Mouse (Mus musculus): ENCODE measurements around the gene Trpm8. TPM values are rescaled to one million over a fixed set of nuclear protein-coding genes. Genes with fewer than 3 reads are reported as not detected.

The Trpm8 gene
- total and polyA plus RNA-seq, 3 experiments: not detected

DNA sequence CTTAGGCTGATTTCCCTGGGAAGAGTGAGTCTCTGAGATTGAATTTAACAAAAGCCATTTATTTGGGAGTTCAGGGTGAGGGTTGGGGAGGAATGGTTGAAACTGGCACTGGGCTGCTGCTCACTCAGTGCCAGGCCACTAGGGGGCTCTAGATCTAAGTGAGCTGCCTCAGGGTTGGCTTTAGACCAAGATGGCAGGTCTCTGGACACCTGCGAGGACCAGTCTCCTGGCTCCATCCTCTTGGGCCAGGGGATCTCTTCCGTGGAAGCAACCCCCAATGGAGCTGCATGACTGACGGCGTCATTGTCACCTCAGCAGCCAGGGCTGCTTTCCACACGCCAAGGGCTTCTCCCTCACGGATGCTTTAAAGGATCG lies 7.5 kb downstream of the Trpm8 start:
- DNase-seq: peak; percentile 60

DNA sequence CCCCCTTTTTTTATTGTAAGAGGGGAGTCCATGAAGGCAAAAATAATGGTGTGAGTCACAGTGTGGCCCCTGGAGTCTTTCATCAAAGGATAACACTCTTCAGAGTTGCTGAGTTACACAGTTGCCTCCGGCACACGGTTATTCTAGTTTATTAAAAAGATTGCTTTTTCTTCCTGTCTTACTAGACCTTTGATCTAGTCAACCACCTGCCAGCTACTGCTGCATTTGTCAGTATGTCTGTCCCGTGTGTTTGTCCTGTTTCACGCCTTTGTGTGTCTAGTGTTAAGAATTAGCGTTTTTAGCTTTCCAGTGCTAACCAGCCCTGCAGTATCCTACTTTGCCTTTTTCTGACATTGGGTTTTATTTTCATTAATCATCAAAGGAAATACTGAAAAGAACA lies 8.2 kb downstream of the Trpm8 start:
- no peak for DNase-seq

DNA sequence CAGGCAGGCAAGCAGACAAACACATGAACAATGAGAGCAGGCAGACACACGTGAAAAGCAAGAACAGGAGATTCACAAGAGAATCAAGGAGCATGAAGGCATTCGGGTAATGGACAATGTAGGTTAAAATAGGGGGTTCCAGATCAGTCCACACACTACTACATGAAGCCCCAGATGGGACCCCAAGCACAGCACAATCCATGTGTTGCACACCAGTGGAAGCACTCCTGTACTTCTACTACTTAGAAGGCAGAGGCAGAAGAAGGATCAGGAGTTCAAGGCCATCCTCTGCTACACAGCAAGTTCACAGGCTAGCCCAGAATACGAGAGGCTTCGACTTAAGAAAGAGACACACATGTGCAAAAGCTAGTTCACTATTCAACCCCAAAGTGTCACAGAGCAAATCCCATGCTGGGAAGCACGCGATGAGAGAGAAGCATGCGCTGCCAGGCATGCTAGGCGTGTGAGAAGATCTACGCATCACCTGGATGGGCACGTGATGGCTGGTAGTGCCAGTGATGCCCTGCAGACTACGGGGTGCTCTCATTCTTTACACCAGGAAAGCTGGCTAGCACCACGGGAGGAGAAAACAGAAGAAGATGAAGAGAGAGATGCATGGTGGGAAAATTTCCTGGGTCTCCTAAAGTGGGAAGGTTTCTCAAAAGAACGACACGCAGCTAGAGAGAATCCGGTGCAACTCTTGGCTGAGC lies 8.8 kb downstream of the Trpm8 start:
- no peak for DNase-seq

DNA sequence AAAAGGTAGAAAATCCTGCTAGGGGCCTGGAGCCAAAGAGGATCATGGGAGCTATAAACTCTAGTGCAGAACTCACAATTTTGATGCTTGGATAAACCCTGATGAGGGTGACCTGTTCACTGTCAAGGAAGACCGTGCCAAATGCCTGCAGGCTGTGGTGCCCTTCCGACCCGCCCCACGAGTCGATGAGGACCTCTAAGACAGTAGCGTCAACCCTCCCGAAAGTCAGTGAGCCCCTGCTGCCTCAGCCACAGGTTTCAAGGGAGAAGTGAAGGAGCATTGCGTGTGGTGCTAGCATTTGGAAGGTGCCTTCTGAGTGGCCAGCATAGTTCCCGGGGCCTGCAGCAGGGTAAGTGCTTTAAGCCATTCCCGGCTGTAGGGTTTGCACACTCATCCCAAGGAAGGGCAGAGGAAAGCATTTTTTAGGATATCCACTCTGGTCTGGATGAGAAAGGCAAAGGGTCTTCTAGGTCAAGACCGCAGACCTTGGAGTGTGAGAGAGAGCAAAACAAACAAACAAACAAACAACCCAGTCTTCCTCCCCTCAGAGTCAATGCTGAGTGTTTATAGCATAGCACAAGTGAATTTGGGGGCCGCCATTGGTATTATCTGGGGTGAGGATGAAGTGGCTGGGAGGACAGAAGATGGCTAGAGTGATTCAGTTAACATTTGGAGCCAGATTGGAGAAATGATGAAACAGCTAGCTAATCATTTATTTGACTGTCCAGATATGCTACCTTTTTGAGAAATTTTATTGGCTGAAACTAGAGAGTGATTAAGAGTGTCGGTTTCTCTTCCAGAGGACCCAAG lies 9.6 kb downstream of the Trpm8 start:
- DNase-seq: no peak

DNA sequence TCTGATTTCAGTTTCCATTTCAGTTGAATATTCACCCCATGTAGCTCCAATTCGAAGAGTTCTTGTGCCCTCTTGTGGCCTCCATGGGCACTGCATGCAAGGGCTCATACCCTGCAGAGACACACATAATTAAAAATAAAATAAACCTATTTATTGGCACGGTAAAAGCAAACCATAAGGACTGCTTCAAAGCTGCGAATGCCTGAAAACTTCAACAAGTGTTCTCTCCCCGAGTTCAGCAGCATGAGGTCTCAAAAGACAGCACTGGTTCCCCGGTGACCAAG lies 10.2 kb downstream of the Trpm8 start:
- peak; percentile 72 for DNase-seq

DNA sequence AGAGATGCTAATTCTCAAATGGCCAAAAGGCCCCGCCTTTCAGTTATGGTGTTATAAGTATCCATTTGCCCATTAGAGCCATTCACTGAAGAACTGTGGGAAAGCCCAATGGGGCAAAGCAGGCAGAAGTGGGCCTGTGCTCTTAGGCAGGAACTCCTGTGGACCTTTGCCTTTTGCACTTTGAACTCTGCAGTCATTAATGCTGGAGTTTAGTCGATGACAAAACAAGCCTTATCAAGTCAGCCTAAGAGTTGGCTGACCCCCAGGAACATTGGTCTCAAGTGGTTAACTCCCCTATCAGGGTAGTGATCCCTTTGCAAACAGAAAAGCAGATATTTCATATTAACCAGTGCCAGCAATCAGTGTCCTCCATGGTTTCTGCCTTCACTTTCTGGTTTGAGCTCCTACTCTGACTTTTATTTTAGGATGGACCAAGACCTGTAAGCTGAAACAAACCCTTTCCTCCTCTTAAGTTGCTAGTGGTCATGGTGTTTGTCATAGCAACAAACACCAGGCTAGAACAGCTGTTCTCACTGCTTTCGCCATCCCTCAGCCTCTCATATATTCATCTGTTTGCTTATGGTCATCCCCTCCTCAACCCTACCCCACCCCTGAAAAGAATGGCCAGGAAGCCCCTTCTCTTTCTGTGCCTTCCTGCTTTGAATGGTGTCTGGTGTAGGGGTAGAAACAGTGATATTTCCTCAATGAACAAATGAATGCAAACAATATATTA lies 10.8 kb downstream of the Trpm8 start:
- peak; percentile 61 for DNase-seq

DNA sequence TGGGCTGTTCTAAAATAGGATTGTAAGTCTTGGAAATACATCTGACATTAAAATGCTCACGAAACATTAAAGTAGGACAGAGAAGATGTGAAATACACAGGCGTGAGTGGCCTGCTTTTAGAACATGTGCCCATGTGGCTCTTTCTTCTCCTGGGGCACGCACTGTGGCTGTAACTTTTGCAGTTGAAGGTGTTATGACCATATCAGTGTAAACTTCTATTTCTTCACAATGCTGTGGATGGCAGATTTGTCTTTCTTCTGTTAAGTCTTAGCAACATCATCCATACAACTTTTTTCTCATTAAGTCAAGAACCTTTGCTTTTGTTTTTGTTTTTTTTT lies 11.3 kb downstream of the Trpm8 start:
- DNase-seq: no peak

DNA sequence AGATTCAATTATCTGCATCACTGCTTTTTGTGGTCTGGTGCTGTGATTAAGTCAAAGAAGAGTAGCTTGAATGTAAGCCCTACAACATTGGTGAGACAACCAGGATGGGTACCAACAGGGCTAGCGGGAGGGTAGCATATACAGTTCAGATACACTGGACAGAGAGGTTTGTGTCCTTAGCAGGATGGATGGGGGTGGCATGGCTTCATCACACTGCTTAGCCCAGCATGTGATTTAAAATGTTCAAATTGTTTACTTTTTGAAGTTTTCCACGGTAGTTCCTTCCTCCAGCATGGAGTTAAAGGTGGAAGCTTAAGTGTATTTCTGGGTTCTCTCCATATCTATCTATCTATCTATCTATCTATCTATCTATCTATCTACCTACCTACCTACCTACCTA lies 11.7 kb downstream of the Trpm8 start:
- DNase-seq: no peak

DNA sequence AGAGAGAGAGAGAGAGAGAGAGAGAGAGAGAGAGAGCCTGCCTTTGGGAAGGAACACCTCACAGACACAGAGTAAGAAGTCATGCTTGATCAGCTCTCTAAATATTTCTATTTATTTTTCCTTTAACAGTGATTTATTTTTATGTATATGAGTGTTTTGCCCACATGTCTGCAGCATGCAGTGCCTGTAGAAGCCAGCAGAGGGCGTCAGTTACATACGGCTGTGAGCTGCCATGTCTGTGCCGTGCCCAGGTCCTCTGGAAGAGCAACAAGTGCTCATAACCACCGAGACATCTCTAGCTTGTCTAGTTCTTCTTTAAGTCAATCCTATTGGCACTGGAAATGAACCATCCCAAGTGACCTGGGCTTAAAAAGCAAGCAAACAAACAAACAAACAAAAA lies 12.5 kb downstream of the Trpm8 start:
- peak; percentile 68 for DNase-seq

DNA sequence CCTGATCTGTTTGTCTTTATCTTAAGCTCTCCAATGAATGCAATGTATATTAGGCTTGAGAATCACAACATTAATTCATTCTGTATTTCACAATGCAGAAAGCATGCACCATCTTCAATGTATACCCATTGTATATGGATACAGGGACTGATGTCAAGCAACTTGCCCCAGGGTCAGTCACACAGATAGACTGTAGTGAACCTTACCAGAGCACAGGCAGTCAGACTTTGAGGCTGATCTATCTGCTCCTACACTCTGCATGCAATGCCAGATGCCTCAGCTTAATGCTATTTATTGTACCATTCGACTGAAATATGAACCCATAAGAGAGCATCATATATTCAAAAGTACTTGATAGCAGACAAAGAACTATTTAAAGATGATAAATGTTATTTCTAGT lies 13.1 kb downstream of the Trpm8 start:
- DNase-seq: no peak

DNA sequence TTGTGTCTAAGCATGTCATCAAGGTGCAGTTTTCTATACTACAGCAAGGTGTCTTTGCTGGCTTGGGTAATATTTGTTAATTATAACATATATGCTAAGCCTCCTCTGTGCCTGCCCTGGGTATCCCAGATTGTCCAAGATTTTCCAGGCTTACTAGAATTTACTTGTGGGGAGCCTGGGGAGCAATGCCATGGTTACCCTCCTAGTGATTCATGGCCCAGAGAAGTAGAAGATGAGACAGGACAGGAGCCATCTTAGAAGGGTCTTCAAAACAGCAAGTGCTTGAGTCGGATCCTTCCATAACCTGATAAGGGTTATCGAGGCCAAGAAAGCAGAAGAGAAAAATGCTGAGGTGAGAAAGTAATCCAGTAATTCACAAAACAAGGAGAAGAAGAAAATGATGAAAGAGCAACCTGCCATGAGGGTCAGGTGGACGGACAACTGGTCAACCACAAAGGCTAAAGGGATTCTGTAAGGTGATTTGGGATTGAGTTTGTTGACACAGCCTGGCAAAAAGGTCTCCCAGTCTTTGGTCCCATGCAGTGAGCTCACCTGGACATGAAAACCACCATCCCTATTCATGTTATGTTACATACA lies 14.0 kb downstream of the Trpm8 start:
- DNase-seq: no peak

DNA sequence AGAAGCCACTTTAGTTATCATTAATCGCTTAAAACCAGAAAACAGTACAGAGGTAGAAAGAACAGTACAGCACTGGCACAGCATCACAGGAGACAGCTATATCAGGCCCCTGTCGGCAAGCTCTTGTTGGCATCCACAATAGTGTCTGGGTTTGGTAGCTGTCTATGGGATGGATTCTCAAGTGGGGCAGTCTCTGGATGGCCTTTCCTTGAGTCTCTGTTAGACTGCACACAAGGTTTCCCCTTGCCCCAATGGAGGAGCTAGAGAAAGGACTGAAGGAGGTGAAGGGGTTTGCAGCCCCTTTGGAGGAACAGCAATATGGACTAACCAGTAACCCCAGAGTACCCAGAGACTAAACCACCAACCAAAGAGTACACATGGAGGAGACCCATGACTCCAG lies 14.6 kb downstream of the Trpm8 start:
- DNase-seq: no peak

DNA sequence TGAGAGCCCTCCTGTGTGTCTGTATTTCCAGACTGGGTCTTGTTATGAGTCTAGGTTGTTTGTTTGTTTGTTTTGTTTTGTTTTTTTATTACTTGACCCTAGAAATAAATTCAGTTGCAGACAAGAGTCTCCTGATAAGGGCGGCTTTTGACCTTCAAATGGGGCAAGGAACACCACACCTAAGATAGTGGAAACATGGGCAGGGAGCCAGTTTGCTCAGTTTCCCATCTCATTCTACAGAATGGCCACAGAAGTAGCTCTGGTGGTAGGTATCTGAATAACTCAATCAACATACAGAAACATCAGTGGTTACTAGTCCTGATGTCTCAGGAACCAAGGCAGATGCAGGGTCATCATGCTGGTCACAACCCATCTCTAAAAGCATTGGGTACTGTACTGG lies 17.2 kb downstream of the Trpm8 start:
- no peak for DNase-seq

DNA sequence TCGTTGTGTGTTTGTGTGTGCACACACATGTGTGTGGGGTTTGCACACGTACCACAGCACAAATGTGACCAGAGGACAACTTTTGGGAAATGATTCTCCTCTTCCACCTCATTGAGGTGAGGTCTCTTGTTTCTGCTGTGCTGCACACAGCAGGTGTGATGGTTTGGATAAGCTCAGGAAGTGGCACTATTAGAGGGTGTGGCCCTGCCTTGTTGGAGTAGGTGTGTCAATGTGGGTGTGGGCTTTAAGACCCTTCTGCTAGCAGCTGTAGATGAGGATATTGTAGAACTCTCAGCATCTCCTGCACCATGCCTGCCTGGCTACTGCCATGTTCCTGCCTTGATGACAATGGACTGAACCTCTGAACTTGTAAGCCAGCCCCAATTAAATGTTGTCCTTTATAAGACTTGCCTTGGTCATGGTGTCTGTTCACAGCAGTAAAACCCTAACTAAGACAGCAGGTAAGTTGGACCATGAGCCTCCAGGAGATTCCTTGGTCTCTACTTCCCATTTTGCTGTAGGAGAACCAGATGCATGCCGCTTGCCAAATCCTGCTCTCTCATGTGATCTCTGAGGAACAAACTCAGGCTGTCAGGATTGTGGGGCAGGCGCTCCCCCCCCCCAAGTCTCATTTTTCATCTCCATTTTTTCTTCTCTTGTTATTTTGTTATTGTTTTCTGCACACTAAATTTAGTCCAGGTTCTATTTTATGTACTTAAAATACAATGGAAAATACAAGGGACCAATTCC lies 18.9 kb downstream of the Trpm8 start:
- DNase-seq: no peak

DNA sequence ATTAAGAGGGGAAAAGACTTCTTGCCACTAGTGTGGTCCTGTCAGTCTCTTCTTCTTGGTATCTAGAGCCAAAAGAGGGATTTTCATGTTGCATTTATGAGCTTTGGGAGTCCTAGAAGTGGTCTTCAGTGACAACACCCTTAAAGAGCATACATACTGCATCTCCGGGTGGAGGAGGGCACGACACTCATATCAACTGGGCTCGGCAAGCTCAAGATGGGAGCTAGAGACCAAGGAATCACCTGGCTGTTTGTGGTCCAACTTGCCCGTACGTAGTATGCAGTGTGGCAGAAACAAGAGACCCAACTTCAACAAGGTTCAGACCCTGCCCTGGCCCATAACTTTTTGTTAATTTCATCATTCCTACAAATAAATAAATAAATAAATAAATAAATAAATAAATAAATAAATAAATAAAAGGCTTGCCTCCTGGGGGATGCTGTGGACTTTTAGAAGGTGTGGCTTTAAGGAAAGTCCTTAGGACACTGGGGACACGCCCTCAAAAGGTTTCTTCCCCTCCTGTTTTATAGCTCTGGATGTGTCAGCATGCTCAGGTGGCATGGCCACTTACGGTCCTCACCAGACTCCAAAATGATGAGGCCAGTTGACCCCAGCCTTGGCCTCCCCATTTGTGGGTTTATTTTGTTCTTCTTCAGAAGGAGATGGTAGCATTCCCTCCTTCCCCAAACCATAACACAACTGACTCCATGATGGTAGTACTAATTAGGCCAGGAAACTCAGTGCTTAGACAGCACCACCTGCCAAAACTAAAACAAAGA lies 20.2 kb downstream of the Trpm8 start:
- DNase-seq: no peak

DNA sequence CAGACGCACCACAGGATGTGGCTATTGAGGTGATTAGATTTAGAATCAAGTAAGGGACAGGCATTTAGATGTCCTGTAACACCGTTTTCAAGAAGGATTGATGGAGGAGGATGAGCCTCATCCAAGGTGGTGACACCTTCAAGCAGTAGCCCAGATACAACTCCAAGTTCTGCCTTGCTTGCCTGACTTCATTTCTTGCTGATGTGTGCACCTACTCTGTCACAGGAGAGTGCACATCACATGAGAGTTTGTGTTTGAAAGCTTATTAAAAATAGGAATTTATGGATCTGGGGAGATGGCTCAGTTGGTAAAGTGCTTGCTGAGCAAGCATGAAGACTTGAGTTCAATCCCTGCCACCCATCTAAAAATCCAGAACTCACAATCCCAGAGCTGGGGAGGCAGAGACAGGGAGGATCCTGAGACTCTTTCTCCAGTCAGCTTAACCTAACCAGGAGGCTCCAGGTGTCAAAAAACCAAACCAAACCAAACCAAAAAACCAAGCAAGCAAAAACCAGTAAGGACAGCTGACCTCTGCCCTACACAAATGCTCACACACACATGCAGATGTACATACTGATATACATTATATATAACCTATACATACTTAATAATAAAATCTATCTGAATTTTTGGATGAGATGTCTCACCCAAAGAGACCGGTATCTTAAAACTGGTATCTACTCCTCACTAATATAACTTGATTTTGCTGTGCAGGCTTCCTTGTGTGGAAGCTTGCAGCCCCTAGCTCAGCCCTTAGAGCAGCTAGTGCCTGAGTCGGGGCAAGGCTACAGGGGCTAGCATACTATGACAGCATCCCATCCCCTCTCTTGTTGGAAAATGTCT lies 21.4 kb downstream of the Trpm8 start:
- no peak for DNase-seq

DNA sequence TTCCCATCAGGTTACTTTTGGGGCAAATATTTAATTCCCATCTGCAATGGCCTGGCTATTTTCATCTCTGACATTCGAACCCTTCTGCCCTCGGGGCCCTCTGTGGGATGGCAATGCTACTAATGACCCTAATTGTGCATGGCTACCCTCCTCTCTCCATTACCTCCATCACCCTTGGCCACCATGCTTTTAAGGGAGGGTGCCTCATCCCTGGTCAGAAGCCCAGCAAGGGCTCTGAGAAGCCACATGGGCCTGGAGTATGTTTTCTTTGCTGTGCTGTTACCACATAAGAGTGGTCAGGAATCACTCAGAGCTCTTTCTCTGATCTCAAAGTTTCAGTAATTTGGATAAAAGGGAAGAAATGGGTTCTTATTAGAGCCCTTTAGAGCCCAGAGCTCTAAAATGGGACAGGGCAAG lies 22.1 kb downstream of the Trpm8 start:
- DNase-seq: no peak

DNA sequence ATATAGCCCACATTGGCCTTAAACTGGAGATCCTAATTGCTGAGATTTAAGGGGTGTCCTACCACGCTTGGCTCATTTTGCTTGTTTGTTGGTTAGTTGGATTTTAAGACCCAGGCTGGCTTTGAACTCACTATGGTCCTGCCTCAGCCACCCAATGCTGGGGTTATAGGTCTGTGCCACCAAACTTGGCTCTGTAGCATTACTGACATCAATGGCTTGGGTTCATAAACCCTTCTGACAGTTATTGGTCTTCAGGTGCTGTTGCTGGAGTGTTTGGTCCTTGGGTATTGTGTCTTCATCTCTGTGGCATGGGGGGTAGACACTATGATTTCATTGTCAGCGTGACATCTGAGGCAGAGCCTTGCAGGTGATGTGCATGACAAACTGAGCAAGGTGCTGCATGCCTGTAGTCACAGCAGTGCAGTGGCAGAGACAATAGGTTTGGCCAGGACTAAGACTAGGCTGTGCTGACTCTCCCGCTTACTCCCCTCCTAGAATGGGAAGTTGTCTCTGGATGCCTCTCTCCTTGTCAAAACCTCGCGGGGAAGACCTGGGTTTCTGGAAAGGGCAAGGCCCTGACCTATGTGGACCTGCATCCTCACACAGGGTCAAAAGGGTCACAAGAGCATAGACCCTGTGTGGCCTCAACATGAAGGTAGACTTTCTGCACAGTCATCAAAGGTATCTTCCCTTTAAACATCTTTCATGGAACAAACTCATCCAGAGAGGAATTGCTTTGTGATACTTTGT lies 23.0 kb downstream of the Trpm8 start:
- DNase-seq: no peak

DNA sequence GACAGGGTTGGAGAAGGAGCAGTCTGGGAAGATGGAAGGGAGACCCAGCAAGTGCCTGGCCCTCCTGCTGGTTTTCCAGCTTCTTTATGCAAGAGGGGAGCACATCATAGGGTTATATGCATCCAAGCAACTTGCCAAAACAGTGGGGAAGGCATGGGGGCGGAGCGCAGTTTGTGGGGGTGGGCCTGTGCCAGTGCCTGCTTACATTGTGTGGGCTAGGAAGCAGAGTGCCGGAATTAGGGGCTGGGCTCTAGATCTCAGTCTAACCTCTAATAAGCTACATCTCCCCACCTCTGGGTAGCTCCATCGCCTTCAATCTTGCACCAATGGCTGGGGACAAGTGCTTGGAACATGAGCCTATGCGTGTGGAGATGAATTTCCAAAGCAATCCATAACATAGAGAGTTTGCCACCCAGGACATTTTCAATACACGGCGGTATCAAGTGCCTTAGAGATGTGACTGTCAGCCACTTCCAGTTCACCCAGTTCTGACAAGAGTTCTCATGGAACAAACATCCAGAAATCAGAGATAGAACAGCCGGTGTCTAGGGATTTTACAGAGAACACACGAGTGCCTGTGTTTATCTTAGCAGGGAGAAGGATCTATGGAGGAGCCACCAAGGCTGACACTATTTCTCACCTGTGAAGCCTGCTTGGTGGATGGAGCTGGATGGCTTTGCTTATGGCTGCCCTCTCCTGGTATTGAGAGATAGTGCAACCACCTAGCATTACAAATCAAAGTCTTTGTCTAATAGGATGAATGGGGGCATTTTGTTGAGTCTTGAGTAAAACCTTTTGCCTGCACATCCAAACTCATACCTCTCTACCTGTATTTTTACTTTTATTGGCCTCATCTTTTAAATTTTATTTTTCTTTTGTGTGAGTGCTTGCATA lies 23.9 kb downstream of the Trpm8 start:
- DNase-seq: no peak

Data from adrenal gland, adult 2 months (tissue).